Mouse (Mus musculus) right cerebral cortex, postnatal 10 days (tissue): ENCODE data around the gene Card14.
A peak's percentile ranks its signal among the peaks of the same experiment; 100 is the strongest.

Experiments used
- DNase-seq, 2 experiments: peaks; one replicate each; pipeline ENCODE4 v3.0.0; 2021; ENCODE audit warnings: low spot score in 2 of 2

Card14 gene

GRCm38 (mm10) chr11:119300986-119301385, 6.6 kb upstream of the Card14 start:
- DNase-seq, result no peak

GRCm38 (mm10) chr11:119304904-119305712, 2.5 kb upstream of the Card14 start:
- peak in 1 of 2 experiments; percentile 48 for DNase-seq

GRCm38 (mm10) chr11:119306762-119307657, 558 bp upstream of the Card14 start:
- no peak for DNase-seq

- DNase-seq, result peak in 1 of 2 experiments; percentile 22
Measured at GRCm38 (mm10) chr11:119307916-119308315, 348 bp downstream of the Card14 start.

GRCm38 (mm10) chr11:119310621-119311020, 3.1 kb downstream of the Card14 start:
- no peak for DNase-seq

GRCm38 (mm10) chr11:119314252-119314936, 6.8 kb downstream of the Card14 start:
- DNase-seq, result peak in 1 of 2 experiments; percentile 12

GRCm38 (mm10) chr11:119316720-119317119, 9.2 kb downstream of the Card14 start:
- no peak for DNase-seq

GRCm38 (mm10) chr11:119322521-119322920, 15.0 kb downstream of the Card14 start:
- no peak for DNase-seq

GRCm38 (mm10) chr11:119325068-119325467, 17.5 kb downstream of the Card14 start:
- DNase-seq, result no peak

GRCm38 (mm10) chr11:119330592-119330991, 23.0 kb downstream of the Card14 start:
- DNase-seq, result no peak

GRCm38 (mm10) chr11:119331970-119332369, 24.4 kb downstream of the Card14 start:
- no peak for DNase-seq

- DNase-seq, result no peak
Measured at GRCm38 (mm10) chr11:119338271-119339059, 30.9 kb downstream of the Card14 start.

GRCm38 (mm10) chr11:119339179-119339578, 31.6 kb downstream of the Card14 start:
- no peak for DNase-seq

GRCm38 (mm10) chr11:119339637-119340036, 32.1 kb downstream of the Card14 start:
- peak; percentile 67 to 79 for DNase-seq

- no peak for DNase-seq
Measured at GRCm38 (mm10) chr11:119344178-119344577, 36.6 kb downstream of the Card14 start.

- no peak for DNase-seq
Measured at GRCm38 (mm10) chr11:119344865-119345264, 37.3 kb downstream of the Card14 start.

- no peak for DNase-seq
Measured at GRCm38 (mm10) chr11:119347125-119347524, 39.6 kb downstream of the Card14 start.

GRCm38 (mm10) chr11:119352113-119352512, 44.5 kb downstream of the Card14 start:
- DNase-seq, result no peak

GRCm38 (mm10) chr11:119353946-119354345, 46.4 kb downstream of the Card14 start:
- no peak for DNase-seq

- peak; percentile 40 to 57 for DNase-seq
Measured at GRCm38 (mm10) chr11:119354798-119355442, 47.4 kb downstream of the Card14 start.
